Mouse (Mus musculus) kidney, postnatal 0 days (tissue): Measurements from ENCODE around the gene Shq1. TPM values are rescaled to one million over a fixed set of nuclear protein-coding genes. Genes with fewer than 3 reads are reported as not detected.

Source experiments
- ATAC-seq: fragments of 200-750 bp; cut with Nextera tagmentation; replicated peaks from 2 replicates; pipeline ENCODE4 v1.8.0; 2017; ENCODE audit warnings: low read depth, moderate number of reproducible peaks, moderate TSS enrichment, moderate library complexity; ENCODE audit not compliant: low FRiP score
- DNase-seq: peaks from one replicate; pipeline ENCODE4 v3.0.0-alpha.2; 2016; ENCODE audit warnings: low spot score
- H3K27ac ChIP-seq: fragments of 300-500 bp; sonication (generic); 2 replicates; pipeline ENCODE4 v1.5.1; 2014; ENCODE audit warnings: mild to moderate bottlenecking
- H3K27me3 ChIP-seq: fragments of 300-500 bp; sonication (generic); 2 replicates; pipeline ENCODE4 v1.6.1; 2014; ENCODE audit warnings: low read length, mixed read lengths; ENCODE audit not compliant: insufficient read depth
- H3K36me3 ChIP-seq: fragments of 300-500 bp; sonication (generic); 2 replicates; pipeline ENCODE4 v1.6.1; 2014; ENCODE audit warnings: low read length, mixed read lengths; ENCODE audit not compliant: insufficient read depth
- H3K4me1 ChIP-seq: fragments of 300-500 bp; sonication (generic); replicated peaks from 2 replicates; pipeline ENCODE4 v1.6.1; 2014; ENCODE audit warnings: antibody characterized with exemption, low read length, mixed read lengths; ENCODE audit not compliant: insufficient read depth
- H3K4me2 ChIP-seq: fragments of 300-500 bp; sonication (generic); 2 replicates; pipeline ENCODE4 v1.6.1; 2014; ENCODE audit warnings: mild to moderate bottlenecking, low read length, moderate library complexity, mixed read lengths
- H3K4me3 ChIP-seq: fragments of 300-500 bp; sonication (generic); replicated peaks from 2 replicates; pipeline ENCODE4 v1.5.1; 2014; ENCODE audit warnings: low read depth, low read length
- H3K9ac ChIP-seq: fragments of 300-500 bp; sonication (generic); 2 replicates; pipeline ENCODE4 v1.6.1; 2014; ENCODE audit warnings: low read depth, low read length
- H3K9me3 ChIP-seq: fragments of 300-500 bp; sonication (generic); replicated peaks from 2 replicates; pipeline ENCODE4 v1.6.1; 2016; ENCODE audit warnings: low read length, inconsistent platforms, mixed read lengths
- CTCF ChIP-seq: IDR thresholded peaks from 2 replicates; pipeline ENCODE4 v1.5.1; 2016; ENCODE audit warnings: antibody characterized with exemption, low read depth, mild to moderate bottlenecking, moderate library complexity
- WGBS: fragments of 180-500 bp; shearing (Covaris S2); extraction: QIAGEN DNeasy Blood & Tissue Kit; methylation state at CpG from one replicate; pipeline ENCODE4 v1.1.7; 2014; 5-methylcytosine and 5-hydroxymethylcytosine counted together
- polyA plus RNA-seq: library from polyadenylated mRNA; unstranded; fragments of >200 nt; fragmentation: Nextera tagmentation; extraction: Ambion mirVana; gene quantifications from 2 replicates; pipeline ENCODE4 v1.2.1, GENCODE M21; 2015

The Shq1 gene
- polyA plus RNA-seq, 1 experiment from 2014 or later: 11.8 TPM

DNA sequence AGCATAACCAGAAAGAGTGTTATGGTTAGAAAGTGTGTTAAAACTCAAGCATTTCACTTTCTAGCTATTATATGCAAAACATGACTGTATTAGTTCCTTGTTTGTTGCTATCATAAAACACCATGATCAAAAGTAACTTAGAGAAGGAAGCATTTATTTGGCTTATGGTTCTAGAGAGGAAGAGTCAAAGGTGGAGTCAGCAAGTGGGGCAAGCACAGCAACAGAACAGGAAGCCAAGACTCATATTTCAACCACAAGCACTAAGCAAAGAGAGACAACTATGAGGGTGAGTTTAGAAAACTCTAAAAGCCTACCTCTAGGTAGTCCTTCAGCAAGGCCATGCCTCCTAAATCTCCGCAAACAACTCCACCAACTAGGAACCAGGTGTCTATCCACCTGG lies 30.4 kb downstream of the Shq1 start:
- H3K9me3 ChIP-seq: no peaks in the 10 kb centered on the region
- no peak for TF ChIP-seq CTCF
- no peak overlapping the region for H3K27ac ChIP-seq
- H3K4me2 ChIP-seq: no peak overlapping the region
- no peak for DNase-seq
- H3K4me1 ChIP-seq: 0 out of 2 replicates have a peak, but pooled peaks cover under 1% of the 10 kb centered on the region
- H3K36me3 ChIP-seq: no peaks in the 10 kb centered on the region
- H3K4me3 ChIP-seq: no peak overlapping the region
- no peak overlapping the region for H3K9ac ChIP-seq
- ATAC-seq: no peak
- no peaks in the 10 kb centered on the region for H3K27me3 ChIP-seq
- WGBS: 91% methylated on average over 1 of the region's 1 CpGs

- ATAC-seq (no peak), DNase-seq (no peak)
- Histone ChIP-seq H3K27me3 (no peaks in the 10 kb centered on the region), H3K9ac (no peak overlapping the region), H3K36me3 (no peaks in the 10 kb centered on the region), H3K4me3 (no peak overlapping the region), H3K4me2 (no peak overlapping the region), H3K9me3 (no peaks in the 10 kb centered on the region), H3K27ac (no peak overlapping the region), H3K4me1 (no peaks in the 10 kb centered on the region)
- 85% methylated on average over 6 of the region's 6 CpGs for WGBS
- no peak for TF ChIP-seq CTCF
These were observed 41.9 kb downstream of the Shq1 start for GRCm38 (mm10) chr6:100629086-100629485.

GRCm38 (mm10) chr6:100628223-100628622 lies 42.7 kb downstream of the Shq1 start:
- H3K27ac ChIP-seq: no peak overlapping the region
- H3K9ac ChIP-seq: no peak overlapping the region
- H3K4me3 ChIP-seq: no peak overlapping the region
- no peak for DNase-seq
- H3K9me3 ChIP-seq: no peaks in the 10 kb centered on the region
- WGBS: 49% methylated on average over 3 of the region's 3 CpGs
- H3K27me3 ChIP-seq: no peaks in the 10 kb centered on the region
- no peak overlapping the region for H3K4me2 ChIP-seq
- no peaks in the 10 kb centered on the region for H3K4me1 ChIP-seq
- ATAC-seq: no peak
- no peaks in the 10 kb centered on the region for H3K36me3 ChIP-seq
- TF ChIP-seq CTCF: no peak

DNA sequence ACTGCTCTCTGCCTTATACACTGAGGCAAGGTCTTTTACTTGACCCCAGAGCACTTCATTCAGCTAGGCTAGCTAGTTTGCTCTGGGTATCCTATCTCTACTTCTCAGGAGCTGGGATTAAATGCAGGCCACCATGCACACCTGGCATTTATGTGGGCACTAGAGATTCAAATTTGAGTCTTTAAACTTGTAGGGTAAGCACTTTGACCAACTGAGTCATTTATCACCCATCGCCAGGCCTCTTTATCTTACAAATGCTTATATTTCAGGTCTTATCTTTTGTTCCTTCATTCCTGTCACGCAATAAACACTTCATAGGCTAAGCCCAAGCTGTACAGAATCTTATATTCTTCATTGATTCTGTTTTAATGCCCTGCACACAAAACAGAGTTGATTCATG lies 47.0 kb downstream of the Shq1 start:
- no peak for ATAC-seq
- H3K4me3 ChIP-seq: no peak overlapping the region

GRCm38 (mm10) chr6:100622861-100623507 lies 48.0 kb downstream of the Shq1 start:
- WGBS: 25% methylated on average over 2 of the region's 2 CpGs
- no peaks in the 10 kb centered on the region for H3K9me3 ChIP-seq
- H3K4me3 ChIP-seq: no peak overlapping the region
- ATAC-seq: no peak
- TF ChIP-seq CTCF: no peak
- H3K9ac ChIP-seq: no peak overlapping the region
- no peaks in the 10 kb centered on the region for H3K4me1 ChIP-seq
- H3K4me2 ChIP-seq: no peak overlapping the region
- no peaks in the 10 kb centered on the region for H3K27me3 ChIP-seq
- H3K27ac ChIP-seq: no peak overlapping the region
- H3K36me3 ChIP-seq: no peaks in the 10 kb centered on the region
- DNase-seq: peak; percentile 63

More for the DNA sequence above, 47.0 kb downstream of the Shq1 start:
- WGBS: 93% methylated on average over 2 of the region's 2 CpGs
- no peak overlapping the region for H3K27ac ChIP-seq
- no peaks in the 10 kb centered on the region for H3K36me3 ChIP-seq
- no peaks in the 10 kb centered on the region for H3K9me3 ChIP-seq
- H3K4me1 ChIP-seq: no peaks in the 10 kb centered on the region
- DNase-seq: no peak
- H3K9ac ChIP-seq: no peak overlapping the region
- H3K4me2 ChIP-seq: no peak overlapping the region
- TF ChIP-seq CTCF: no peak
- H3K27me3 ChIP-seq: no peaks in the 10 kb centered on the region

GRCm38 (mm10) chr6:100620411-100620810 lies 50.5 kb downstream of the Shq1 start:
- DNase-seq (no peak), ATAC-seq (no peak)
- no peaks in the 10 kb centered on the region for H3K27me3 ChIP-seq
- TF ChIP-seq CTCF: no peak
- no peak overlapping the region for H3K4me2 ChIP-seq
- H3K9ac ChIP-seq: no peak overlapping the region
- H3K9me3 ChIP-seq: no peaks in the 10 kb centered on the region
- WGBS: 93% methylated on average over 3 of the region's 3 CpGs
- H3K36me3 ChIP-seq: no peaks in the 10 kb centered on the region
- H3K4me3 ChIP-seq: no peak overlapping the region
- no peaks in the 10 kb centered on the region for H3K4me1 ChIP-seq
- no peak overlapping the region for H3K27ac ChIP-seq

- no peak overlapping the region for H3K27ac ChIP-seq
- no peak overlapping the region for H3K9ac ChIP-seq
- no peak overlapping the region for H3K4me3 ChIP-seq
- H3K4me2 ChIP-seq: no peak overlapping the region
- no peak for ATAC-seq
- WGBS: 81% methylated on average over 7 of the region's 7 CpGs
- H3K4me1 ChIP-seq: no peaks in the 10 kb centered on the region
- H3K27me3 ChIP-seq: no peaks in the 10 kb centered on the region
- TF ChIP-seq CTCF: no peak
- H3K36me3 ChIP-seq: no peaks in the 10 kb centered on the region
- H3K9me3 ChIP-seq: no peaks in the 10 kb centered on the region
- no peak for DNase-seq
These were observed 51.6 kb downstream of the Shq1 start for GRCm38 (mm10) chr6:100619309-100619708.
